Mouse (Mus musculus) cerebellum, adult 11 months (tissue): ENCODE data around the gene Tnpo1.

ENCODE experiments used
- DNase-seq: peaks from one replicate; pipeline ENCODE4 v3.0.0; 2022

Tnpo1 gene

DNA sequence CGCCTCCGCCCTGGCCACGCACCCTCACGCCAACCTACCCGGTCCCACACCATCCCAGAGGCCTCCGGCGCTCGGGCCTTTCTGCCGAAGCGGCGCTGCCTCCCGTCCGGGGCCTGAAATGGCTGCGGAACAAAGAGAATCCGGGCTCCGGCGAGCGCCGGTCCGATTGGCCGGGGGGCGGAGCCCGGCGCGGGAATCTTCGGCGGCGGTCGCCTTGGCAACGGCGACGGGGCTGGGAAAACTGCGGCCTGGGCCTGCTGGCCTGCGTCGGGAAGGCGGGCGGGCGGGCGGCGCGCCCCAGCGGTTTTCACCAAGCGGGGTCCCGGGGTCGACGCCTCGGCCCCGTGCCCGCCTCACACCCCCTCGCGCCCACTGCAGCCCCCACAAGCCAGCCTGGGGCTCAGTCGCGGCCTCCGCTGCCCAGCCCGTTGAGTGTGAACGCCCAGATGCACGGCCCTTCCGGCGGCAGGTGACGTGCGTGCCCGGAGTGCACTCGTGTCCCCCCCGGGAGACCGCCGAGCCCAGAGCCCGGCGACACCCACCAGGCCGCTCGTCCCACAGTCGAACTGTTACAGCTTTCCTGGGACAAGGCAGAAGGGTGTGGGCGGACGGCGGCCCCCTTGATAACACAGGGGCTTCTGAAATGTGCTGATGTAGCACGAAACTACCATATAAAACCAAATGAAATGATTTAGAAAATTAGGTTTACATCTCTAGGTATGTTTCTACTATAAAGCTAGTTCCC, at the start of gene Tnpo1:
Gene Tnpo1, minus strand, starts transcription at position 172 of the 745 bp plus-strand sequence.
- peak; percentile 87 for DNase-seq

- no peak for DNase-seq
These were observed 45.9 kb upstream of the Tnpo1 start for GRCm38 (mm10) chr13:98972090-98972489.

DNA sequence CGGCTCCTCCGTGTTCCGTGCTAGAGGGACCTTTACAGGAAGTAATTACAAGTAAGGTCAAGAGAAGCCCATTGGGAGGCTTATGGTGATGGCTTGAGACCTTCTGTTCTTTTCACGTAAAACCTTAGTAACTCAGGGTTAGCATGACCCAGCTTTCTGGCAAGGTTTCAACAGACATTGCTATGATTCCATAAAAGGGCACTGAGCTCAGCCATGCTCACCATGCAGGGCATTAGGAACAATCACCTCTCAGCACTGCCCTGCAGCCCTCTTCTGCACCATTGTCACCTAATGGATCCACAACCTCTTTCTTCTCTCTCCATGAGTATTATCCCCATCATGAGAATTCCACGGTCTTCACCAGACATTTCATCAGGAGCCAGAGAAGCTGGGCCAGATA, 45.5 kb upstream of the Tnpo1 start:
- DNase-seq: no peak

DNA sequence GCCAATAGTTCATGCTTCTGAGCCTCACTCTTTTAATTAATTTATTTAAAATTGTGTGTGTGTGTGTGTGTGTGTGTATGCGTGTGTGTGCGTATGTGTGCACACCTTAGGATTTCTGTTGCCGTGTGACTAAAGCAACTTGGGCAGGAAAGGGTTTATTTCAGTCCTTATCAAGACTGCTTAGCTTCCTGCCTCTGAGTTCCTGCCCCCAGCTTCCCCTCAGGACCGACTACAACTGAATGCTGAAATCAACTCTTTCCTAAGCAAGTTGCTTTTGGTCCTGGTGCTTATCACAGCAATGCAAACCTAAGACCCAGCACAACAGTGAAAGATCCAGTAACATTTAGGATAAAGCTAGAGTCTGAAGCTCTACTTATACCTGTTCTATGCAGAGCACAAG, 42.3 kb upstream of the Tnpo1 start:
- no peak for DNase-seq

- no peak for DNase-seq
These were observed 41.8 kb upstream of the Tnpo1 start for GRCm38 (mm10) chr13:98967942-98968341.

- DNase-seq: no peak
These were observed 40.4 kb upstream of the Tnpo1 start for GRCm38 (mm10) chr13:98966583-98966982.

DNA sequence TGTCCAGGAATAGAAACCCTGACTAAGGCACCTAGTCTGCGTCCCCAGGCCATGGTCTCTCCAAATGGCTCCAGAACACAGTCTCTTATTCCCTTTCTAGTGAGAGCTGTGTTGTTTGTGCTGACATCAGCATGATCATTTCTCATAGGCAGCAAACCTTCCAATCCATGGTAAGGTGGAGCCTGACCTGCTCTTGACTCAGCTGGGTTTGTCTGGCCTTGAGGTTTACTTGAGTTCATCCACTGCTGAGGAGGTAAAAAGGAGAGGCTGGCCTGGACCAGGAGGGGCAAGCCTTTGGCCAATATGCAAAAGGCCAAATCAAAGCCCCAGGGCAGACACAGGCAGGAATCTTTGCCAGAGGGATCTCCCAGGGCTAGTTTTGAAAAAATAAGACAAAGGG, 37.4 kb upstream of the Tnpo1 start:
- DNase-seq: no peak

DNA sequence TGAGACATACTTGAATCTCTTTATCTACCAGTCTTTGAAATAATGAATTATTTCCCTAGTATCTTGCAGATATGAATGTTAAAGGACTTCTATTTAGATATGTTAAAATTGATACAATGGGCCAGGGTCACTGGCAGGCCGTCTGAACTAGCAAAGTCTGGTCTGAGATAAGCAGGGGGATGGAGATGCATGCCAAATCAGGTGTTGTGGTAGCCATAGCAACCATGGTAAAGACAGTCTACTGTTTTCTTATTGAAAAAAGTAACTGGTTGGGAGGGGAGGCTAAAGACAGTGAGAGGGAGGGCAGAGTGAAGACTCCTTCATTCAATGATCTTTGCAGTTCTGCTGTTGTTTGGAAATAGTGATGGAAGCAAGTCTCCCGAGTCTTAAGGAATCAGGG, 32.0 kb upstream of the Tnpo1 start:
- no peak for DNase-seq

GRCm38 (mm10) chr13:98956209-98956608, 30.0 kb upstream of the Tnpo1 start:
- DNase-seq: no peak

GRCm38 (mm10) chr13:98955676-98956075, 29.5 kb upstream of the Tnpo1 start:
- DNase-seq: no peak

DNA sequence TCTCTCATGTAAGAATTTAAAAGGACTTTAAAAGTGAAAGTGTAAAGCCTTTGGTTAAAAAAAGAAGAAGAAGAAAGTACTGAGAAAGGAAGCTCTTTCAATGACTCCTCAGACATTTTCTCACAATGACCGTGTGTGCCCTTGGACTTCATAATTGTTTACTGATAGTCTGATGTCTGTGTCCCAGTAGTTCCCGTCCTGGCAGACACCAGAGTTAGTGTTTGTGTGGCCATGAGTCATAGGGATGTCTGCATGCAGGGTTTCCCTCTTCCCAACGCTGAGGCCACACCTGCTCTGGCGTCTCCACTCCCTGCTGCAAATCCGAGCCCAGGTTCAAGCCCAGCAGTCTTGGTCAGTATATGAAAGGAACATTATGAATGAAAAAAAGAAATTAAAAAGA, 29.0 kb upstream of the Tnpo1 start:
- no peak for DNase-seq

DNA sequence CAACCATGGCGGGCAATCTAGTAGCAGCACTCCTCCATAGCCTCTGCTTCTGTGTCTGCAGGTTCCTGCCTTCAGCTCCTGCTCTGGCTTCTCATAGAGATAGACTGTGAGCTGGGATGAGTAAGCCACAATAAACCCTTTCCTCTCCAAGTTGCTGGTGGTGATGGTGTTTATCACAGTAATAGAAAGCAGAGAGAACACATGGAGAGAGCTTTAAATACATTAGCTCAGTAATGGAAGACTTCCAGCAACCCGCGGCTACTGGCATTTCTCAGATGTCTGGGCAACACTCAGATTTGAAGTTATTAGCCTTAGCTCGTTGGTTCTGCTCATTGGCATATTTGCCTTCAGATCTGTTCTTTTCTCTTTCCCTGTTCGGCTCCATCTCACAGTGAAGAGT, 27.6 kb upstream of the Tnpo1 start:
- peak; percentile 11 for DNase-seq

- DNase-seq: no peak
These were observed 25.8 kb upstream of the Tnpo1 start for GRCm38 (mm10) chr13:98951951-98952350.

- no peak for DNase-seq
These were observed 22.0 kb upstream of the Tnpo1 start for GRCm38 (mm10) chr13:98948146-98948545.

GRCm38 (mm10) chr13:98946434-98946833, 20.2 kb upstream of the Tnpo1 start:
- DNase-seq: no peak

DNA sequence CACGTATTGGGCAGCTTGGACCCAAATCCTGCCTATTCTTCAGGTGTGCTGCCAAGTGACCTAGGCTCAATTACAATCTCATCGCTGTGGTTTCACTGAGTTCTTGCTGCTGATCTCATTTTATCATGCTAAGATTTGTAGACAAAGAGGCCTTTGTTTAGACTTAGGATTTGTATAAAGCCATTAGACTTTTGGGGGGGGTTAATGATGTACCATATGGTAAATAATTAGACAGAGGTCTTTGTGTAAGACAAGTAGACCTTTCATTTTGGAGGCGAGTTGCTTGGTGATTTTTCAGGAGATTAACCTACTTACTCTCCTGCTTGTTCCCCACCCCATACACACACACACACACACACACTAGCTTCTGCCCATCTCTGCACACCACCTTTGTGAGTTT, 19.7 kb upstream of the Tnpo1 start:
- DNase-seq: no peak

- no peak for DNase-seq
These were observed 19.2 kb upstream of the Tnpo1 start for GRCm38 (mm10) chr13:98945381-98945780.

- no peak for DNase-seq
These were observed 18.5 kb upstream of the Tnpo1 start for GRCm38 (mm10) chr13:98944620-98945081.

- no peak for DNase-seq
These were observed 16.2 kb upstream of the Tnpo1 start for GRCm38 (mm10) chr13:98942360-98942759.

GRCm38 (mm10) chr13:98941829-98942343, 15.7 kb upstream of the Tnpo1 start:
- no peak for DNase-seq

GRCm38 (mm10) chr13:98937108-98937507, 10.9 kb upstream of the Tnpo1 start:
- no peak for DNase-seq

GRCm38 (mm10) chr13:98928908-98929307, 2.7 kb upstream of the Tnpo1 start:
- DNase-seq: no peak

DNA sequence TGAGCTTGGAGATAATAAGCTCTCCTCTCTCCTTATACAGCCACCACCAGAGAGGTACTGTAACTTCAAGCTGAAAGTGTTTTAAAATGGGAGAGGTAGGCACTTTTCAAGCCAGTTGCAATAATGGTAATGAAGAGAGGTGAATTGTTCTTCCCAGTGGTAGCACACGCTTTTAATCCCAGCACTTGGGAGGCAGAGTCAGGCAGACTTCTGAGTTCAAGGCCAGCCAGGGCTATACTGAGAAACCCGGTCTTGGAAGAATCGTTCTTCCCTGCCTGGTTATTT, 716 bp upstream of the Tnpo1 start:
- DNase-seq: no peak

GRCm38 (mm10) chr13:98925486-98926212, 535 bp downstream of the Tnpo1 start:
- peak; percentile 21 for DNase-seq
